1 mouse cellular context compared by ENCODE assay signal in genomic region chr17:15690304-15690703, GRCm38 (mm10).
TF ChIP-seq lines count a peak whose summit lies in the region.

No protein-coding gene starts in this region.

TF ChIP-seq in MEL, 35 proteins besides CTCF, POLR2A, EP300 and RAD21 (continued from another document):
- no peak for TF ChIP-seq MXI1 (IDR thresholded peaks at IDR 0.05; ENCODE audit: low read depth, low read length)
- no peak for TF ChIP-seq GABPA (IDR thresholded peaks at IDR 0.05; ENCODE audit: low read depth, low read length)
